Mouse (Mus musculus) erythroblast, embryonic 14.5 days (primary cell): ENCODE results near the gene Bco1.

Experiments used
- GATA1 ChIP-seq: IDR thresholded peaks from 2 replicates; pipeline ENCODE4 v1.6.1; 2012; ENCODE audit warnings: low read length, inconsistent platforms, mixed read lengths
- TAL1 ChIP-seq: IDR thresholded peaks from 3 replicates; pipeline ENCODE4 v1.6.1; 2012; ENCODE audit warnings: low read length, inconsistent platforms, mixed read lengths

GRCm38 (mm10) chr8:117061180-117061880 is 34.3 kb upstream of the Bco1 start:
- TF ChIP-seq GATA1, result no peak
- no peak for TF ChIP-seq TAL1
